Mouse (Mus musculus) spleen, adult 2 months (tissue): ENCODE data around the gene Sohlh1. TPM values are rescaled to one million over a fixed set of nuclear protein-coding genes. Genes with fewer than 3 reads are reported as not detected.

Experiments
- DNase-seq, 2 experiments: peaks; one replicate each; pipeline versions ENCODE4 v3.0.0 to v3.0.0-alpha.2; 2012 to 2021; ENCODE audit warnings: low spot score in 2 of 2, low read depth in 1 of 2
- H3K27ac ChIP-seq: fragments of 200-500 bp; 2 replicates; pipeline ENCODE4 v1.5.1; 2012; ENCODE audit warnings: low read length, inconsistent platforms; ENCODE audit not compliant: insufficient read depth
- H3K27me3 ChIP-seq: fragments of 200-500 bp; 2 replicates; pipeline ENCODE4 v1.6.1; 2012; ENCODE audit warnings: mild to moderate bottlenecking, moderate library complexity, low read length, inconsistent platforms; ENCODE audit not compliant: control insufficient read depth, insufficient read depth
- H3K36me3 ChIP-seq: fragments of 200-500 bp; 2 replicates; pipeline ENCODE4 v1.6.1; 2012; ENCODE audit warnings: mild to moderate bottlenecking, low read length, inconsistent platforms; ENCODE audit not compliant: control insufficient read depth, insufficient read depth
- H3K4me1 ChIP-seq: fragments of 200-500 bp; 2 replicates; pipeline ENCODE4 v1.6.1; 2011; ENCODE audit warnings: inconsistent platforms; ENCODE audit not compliant: control insufficient read depth, insufficient read depth, insufficient read length
- H3K4me3 ChIP-seq: fragments of 200-500 bp; 2 replicates; pipeline ENCODE4 v1.5.1; 2011; ENCODE audit warnings: mild to moderate bottlenecking, inconsistent platforms; ENCODE audit not compliant: insufficient read depth, insufficient read length; ENCODE audit errors: extremely low read depth
- CTCF ChIP-seq: fragments of 200-500 bp; IDR thresholded peaks from 2 replicates; pipeline ENCODE4 v1.5.1; 2011; ENCODE audit warnings: mild to moderate bottlenecking, inconsistent platforms; ENCODE audit not compliant: insufficient read depth, insufficient read length, insufficient replicate concordance; ENCODE audit errors: extremely low read depth
- POLR2A ChIP-seq: fragments of 200-500 bp; IDR thresholded peaks from 2 replicates; pipeline ENCODE4 v1.6.1; 2011; ENCODE audit warnings: low read depth, low read length, inconsistent platforms
- WGBS: fragments of 180-500 bp; shearing (Covaris S2); methylation state at CpG from one replicate; pipeline ENCODE4 v1.1.7; 2018; 5-methylcytosine and 5-hydroxymethylcytosine counted together
- polyA plus RNA-seq: library from polyadenylated mRNA; depleted of rRNA; stranded (reverse); fragments of >200 nt; gene quantifications from 2 replicates; pipeline ENCODE4 v1.2.3, GENCODE M21; 2012; rRNA removed

Sohlh1 gene
- not detected in 2 replicates for polyA plus RNA-seq

DNA sequence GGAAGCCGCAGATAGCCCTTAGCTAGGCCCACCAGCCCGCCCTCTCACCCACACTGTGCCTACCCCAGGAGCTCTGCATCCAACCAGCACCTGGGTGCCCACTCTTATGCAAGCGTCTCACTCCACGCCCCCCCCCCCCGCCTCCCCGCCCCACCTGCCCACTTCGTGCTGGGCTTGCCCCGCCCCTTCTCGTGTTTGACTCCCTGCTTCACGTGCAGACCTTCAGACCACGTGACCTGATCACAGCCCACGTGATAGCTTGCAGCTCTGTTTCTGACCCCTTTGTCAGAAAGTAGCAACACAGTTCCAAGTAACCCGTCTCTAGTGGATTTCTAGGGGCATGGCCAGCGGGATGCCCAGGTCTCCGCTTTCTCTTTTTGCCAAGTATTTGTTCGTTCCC, at the start of gene Sohlh1:
Gene Sohlh1, minus strand, starts transcription at position 23 of the 400 bp plus-strand sequence.
- H3K4me3 ChIP-seq = no peak within 1 kb of the TSS
- WGBS = 85% methylated on average over 15 of the region's 16 CpGs
- TF ChIP-seq POLR2A (no peak), CTCF (no peak)
- H3K27me3 ChIP-seq = no peaks in the 10 kb centered on the region
- DNase-seq = no peak
- no peak within 1 kb of the TSS for H3K27ac ChIP-seq
- no peaks in the 10 kb centered on the region for H3K36me3 ChIP-seq
- no peaks in the 10 kb centered on the region for H3K4me1 ChIP-seq

DNA sequence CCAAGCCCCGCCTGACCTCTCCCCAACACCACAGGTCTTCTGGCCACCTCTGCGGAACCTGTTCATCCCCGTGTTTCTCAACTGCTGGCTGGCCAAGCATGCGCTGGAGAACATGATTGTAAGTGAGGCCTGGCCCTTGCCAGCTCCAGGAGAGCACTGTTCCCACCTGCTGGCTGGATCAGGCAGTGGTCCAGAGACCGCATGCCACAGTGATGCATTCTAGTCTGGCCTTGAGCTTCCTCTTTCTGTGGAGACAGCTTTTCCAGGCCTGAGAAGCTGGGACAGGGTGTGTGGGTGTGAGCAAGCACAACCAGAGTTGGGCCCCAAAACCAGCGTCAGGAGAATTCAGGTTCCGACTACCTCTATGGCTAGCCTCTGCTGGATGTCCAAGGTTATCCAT, 45.4 kb upstream of the Sohlh1 start:
- Histone ChIP-seq H3K27ac (no peak overlapping the region), H3K4me3 (no peak overlapping the region), H3K4me1 (no peaks in the 10 kb centered on the region), H3K27me3 (no peaks in the 10 kb centered on the region), H3K36me3 (no peaks in the 10 kb centered on the region)
- 41% methylated on average over 7 of the region's 7 CpGs for WGBS
- no peak for TF ChIP-seq POLR2A
- no peak for TF ChIP-seq CTCF
- DNase-seq = no peak

DNA sequence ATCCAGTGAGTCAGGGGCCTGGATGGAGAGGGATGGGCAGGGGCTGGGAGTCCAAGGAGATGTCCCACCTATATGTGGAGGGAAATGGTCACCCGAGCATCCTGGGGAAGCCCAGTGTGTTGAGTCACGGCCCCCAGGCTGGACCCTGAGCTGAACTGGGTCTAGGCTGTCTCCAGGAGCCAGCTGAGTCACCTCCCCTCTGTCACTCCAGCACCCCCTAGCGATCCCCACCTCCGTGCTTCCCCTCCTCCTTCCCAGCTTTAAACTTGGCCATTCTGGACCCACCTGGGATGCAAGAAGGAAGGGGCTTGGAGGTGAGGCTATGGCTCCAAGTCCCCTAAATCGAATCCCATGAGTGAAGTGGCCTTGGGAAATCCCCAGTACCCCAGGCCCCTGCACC, 41.1 kb upstream of the Sohlh1 start:
- WGBS = 60% methylated on average over 5 of the region's 5 CpGs
- DNase-seq = no peak
- no peak overlapping the region for H3K27ac ChIP-seq
- H3K36me3 ChIP-seq = no peaks in the 10 kb centered on the region
- TF ChIP-seq POLR2A (no peak), CTCF (no peak)
- H3K27me3 ChIP-seq = no peaks in the 10 kb centered on the region
- no peak overlapping the region for H3K4me3 ChIP-seq
- H3K4me1 ChIP-seq = no peaks in the 10 kb centered on the region

DNA sequence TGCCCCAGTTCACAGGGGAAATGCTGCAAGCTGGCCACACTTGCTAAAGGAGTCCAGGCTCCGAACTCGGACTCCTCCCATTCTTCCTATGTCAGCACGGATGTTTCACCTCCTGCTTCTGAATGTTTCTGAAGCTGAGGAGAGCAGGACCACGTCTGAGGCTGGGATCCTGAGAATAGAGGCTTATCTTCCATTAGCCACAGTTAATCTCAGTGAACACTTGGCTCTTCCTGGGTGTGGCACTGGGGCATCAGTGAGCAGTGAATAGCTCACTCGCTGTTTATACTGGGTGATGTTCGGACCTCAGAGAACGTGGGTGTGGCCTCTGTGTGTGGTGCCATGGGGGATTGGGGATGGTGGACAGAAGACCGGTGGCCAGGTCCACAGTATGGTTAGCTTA, 40.2 kb upstream of the Sohlh1 start:
- no peak for TF ChIP-seq POLR2A
- no peak for TF ChIP-seq CTCF
- Histone ChIP-seq H3K4me3 (no peak overlapping the region), H3K36me3 (no peaks in the 10 kb centered on the region), H3K27ac (no peak overlapping the region), H3K27me3 (no peaks in the 10 kb centered on the region), H3K4me1 (no peaks in the 10 kb centered on the region)
- WGBS = 72% methylated on average over 8 of the region's 8 CpGs
- no peak for DNase-seq

DNA sequence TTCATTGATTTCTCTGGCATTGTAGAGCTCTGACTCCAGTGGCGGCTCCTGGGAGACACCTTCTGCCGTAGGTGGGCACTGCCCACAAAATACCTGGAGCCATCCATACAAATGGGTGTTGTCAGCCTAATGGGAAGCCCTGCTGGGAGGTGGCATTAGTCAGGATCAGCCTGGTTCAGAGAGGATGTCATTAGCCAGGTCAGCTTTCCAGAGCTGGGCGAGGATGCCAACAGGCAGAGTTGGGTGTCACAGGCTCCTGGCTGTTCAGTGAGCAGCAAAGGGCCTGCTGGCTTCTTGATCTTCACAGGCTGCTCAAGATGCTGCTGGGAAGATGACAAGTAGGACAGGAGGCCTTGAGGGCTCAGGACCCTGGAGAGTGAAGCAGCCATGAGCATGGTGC, 37.7 kb upstream of the Sohlh1 start:
- WGBS = 78% methylated on average over 3 of the region's 3 CpGs
- Histone ChIP-seq H3K4me3 (no peak overlapping the region), H3K4me1 (no peaks in the 10 kb centered on the region)

DNA sequence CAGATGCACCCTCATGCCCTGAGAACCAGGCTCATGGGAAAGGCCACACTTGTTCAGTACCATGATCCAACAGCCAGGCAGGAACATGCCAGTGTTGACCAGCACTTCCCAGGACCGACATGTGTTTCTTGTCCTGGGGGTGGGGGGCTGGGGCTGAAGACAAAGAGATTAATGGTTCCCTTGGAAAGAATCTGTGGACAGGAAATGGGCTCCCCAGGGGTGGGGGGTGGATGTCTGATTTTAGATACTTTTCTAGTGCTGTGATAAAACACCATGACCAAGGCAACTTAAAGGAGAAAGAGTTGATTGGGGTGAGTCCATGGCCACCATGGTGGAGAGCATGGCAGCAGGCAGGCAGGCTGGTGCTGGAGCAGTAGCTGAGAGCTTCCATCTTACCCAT, 35.2 kb upstream of the Sohlh1 start:
- no peak overlapping the region for H3K27ac ChIP-seq

More for the DNA sequence above, 37.7 kb upstream of the Sohlh1 start:
- DNase-seq = no peak
- no peaks in the 10 kb centered on the region for H3K36me3 ChIP-seq
- no peaks in the 10 kb centered on the region for H3K27me3 ChIP-seq
- TF ChIP-seq CTCF = no peak
- no peak for TF ChIP-seq POLR2A
- H3K27ac ChIP-seq = no peak overlapping the region

DNA sequence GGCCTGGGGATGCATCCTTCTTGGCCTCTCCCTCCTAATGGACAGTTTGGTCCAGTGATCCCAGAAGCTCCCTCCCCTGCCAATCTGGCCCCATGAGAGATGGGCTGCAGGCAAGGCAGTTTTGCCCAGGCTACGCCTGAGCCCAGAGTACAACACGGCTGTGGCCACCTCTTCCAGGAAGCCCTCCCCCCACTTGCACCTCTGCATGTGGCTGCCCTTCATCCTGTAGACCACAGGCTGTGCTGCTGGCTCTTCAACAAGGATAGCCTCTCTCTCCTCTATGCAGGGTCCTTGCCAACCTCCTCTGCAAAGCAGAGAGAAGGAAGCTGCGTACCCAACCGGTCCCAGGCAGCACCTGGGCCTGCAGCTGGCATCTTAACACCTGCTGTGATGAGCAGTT, 32.0 kb upstream of the Sohlh1 start:
- Histone ChIP-seq H3K27ac (no peak overlapping the region), H3K4me1 (no peaks in the 10 kb centered on the region; the same call in 1 of the 2 replicates), H3K36me3 (no peaks in the 10 kb centered on the region), H3K27me3 (peaks cover 3% of the 10 kb centered on the region), H3K4me3 (no peak overlapping the region)
- WGBS = 46% methylated on average over 4 of the region's 4 CpGs
- no peak for TF ChIP-seq CTCF
- TF ChIP-seq POLR2A = no peak
- DNase-seq = no peak

More for the DNA sequence above, 35.2 kb upstream of the Sohlh1 start:
- no peak for TF ChIP-seq CTCF
- TF ChIP-seq POLR2A = no peak
- 48% methylated on average over 1 of the region's 1 CpGs for WGBS
- DNase-seq = no peak
- Histone ChIP-seq H3K36me3 (no peaks in the 10 kb centered on the region), H3K4me3 (no peak overlapping the region), H3K4me1 (no peaks in the 10 kb centered on the region; the same call in 1 of the 2 replicates), H3K27me3 (peaks cover 3% of the 10 kb centered on the region)
